Mouse (Mus musculus): ENCODE measurements around the gene Helz2. TPM values are rescaled to one million over a fixed set of nuclear protein-coding genes. Genes with fewer than 3 reads are reported as not detected.
"Not testable (repeated sequence)": the region's sequence is repeated elsewhere in the genome, so short reads cannot be mapped to it uniquely, and the experiment has no call there.

The Helz2 gene
- polyA plus RNA-seq (2015; fragmentation: Nextera tagmentation; extraction: Ambion mirVana), result 1.6 and 1.7 TPM in 2 replicates

DNA sequence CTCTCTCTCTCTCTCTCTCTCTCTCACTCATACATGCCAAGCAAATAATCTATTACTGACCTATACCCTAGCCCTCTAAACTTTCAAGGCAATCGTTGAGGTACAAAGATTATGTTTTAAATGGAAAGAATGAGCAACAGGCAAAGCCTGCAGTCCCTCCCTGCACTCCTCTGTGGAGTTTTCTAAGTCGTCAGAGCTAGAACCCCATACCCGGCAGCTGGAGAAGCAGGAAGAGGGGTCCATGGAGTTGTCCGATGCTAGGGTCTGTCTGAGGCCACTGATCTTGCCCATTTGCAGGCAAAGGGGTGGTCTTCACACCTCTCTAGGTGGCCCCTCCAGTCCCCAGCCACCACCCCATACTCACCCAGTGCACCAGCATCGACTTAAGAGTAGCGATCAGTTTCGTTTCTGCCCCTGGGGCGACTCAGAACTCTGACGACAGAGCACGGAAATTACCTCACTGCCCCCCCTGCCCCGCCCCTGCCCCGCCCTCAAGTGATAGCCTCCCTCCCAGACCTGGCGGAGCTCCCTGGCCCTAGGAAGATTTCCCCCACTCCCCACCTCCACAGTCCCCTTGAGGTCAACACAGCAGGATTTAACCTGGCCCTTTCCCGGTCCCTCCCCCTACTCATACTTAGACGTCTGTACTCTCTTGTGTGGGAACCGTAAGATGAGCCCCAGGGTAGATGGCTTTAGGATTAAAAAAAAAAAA is at the start of gene Helz2:
TSS of gene Helz2 (minus strand) at position 426 of the 712 bp plus-strand sequence.
- WGBS, result 4% methylated on average over 16 of the region's 16 CpGs
- TF ChIP-seq CTCF (IDR thresholded peaks at IDR 0.05; ENCODE audit: low read depth), result no peak
- no peak for TF ChIP-seq EP300 (optimal IDR thresholded peaks at IDR 0.05)
- Histone ChIP-seq H3K9me3 (ENCODE audit: control insufficient read depth, low read length) (no peaks in the 10 kb centered on the region), H3K27me3 (ENCODE audit: control insufficient read depth, insufficient read depth, low read length) (no peaks in the 10 kb centered on the region), H3K36me3 (ENCODE audit: control insufficient read depth, insufficient read depth, low read length) (peaks cover 5% of the 10 kb centered on the region; the same call in 1 of the 2 replicates), H3K4me1 (replicated peaks; ENCODE audit: control insufficient read depth, insufficient read depth) (no peaks in the 10 kb centered on the region; the same call in 1 of the 2 replicates), H3K27ac (replicated peaks) (peak within 1 kb of the TSS; percentile 77), H3K4me3 (ENCODE audit: low read depth, low read length) (peak within 1 kb of the TSS; percentile 63), H3K4me2 (replicated peaks; ENCODE audit: low read depth) (peak within 1 kb of the TSS; percentile 66), H3K9ac (ENCODE audit: low read length) (peak within 1 kb of the TSS; percentile 72)
- DNase-seq (ENCODE audit: low spot score), result peak; percentile 87
- peak; percentile 88 for ATAC-seq (ENCODE audit: low FRiP score, low TSS enrichment)

DNA sequence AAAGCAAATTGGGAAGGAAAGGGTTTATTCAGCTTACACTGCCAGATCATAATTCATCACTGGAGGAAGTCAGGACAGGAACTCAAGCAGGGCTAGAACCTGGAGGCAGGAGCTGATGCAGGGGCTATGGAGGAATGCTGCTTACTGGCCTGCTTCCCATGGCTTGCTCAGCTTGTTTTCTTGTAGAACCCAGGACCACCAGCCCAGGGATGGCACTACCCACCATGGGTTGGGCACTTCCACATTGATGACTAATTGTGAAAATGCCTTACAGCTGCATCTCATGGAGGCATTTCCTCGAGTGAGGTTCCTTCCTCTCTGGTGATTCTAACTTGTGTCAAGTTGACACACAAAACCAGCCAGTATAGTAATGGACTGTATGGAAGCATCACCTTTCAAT is 49.1 kb upstream of the Helz2 start:
- H3K27ac ChIP-seq (replicated peaks), result no peak overlapping the region
- no peaks in the 10 kb centered on the region for H3K27me3 ChIP-seq (ENCODE audit: control insufficient read depth, insufficient read depth, low read length)
- TF ChIP-seq EP300 (optimal IDR thresholded peaks at IDR 0.05) (no peak), CTCF (IDR thresholded peaks at IDR 0.05; ENCODE audit: low read depth) (no peak)
- no peaks in the 10 kb centered on the region for H3K9me3 ChIP-seq (ENCODE audit: control insufficient read depth, low read length)
- no peak overlapping the region for H3K9ac ChIP-seq (ENCODE audit: low read length)
- H3K4me1 ChIP-seq (replicated peaks; ENCODE audit: control insufficient read depth, insufficient read depth), result no peaks in the 10 kb centered on the region
- ATAC-seq (ENCODE audit: low FRiP score, low TSS enrichment) (no peak), DNase-seq (ENCODE audit: low spot score) (no peak)
- H3K4me3 ChIP-seq (ENCODE audit: low read depth, low read length), result no peak overlapping the region
- H3K36me3 ChIP-seq (ENCODE audit: control insufficient read depth, insufficient read depth, low read length), result no peaks in the 10 kb centered on the region
- H3K4me2 ChIP-seq (replicated peaks; ENCODE audit: low read depth), result no peak overlapping the region
- WGBS, result 74% methylated on average over 1 of the region's 1 CpGs

DNA sequence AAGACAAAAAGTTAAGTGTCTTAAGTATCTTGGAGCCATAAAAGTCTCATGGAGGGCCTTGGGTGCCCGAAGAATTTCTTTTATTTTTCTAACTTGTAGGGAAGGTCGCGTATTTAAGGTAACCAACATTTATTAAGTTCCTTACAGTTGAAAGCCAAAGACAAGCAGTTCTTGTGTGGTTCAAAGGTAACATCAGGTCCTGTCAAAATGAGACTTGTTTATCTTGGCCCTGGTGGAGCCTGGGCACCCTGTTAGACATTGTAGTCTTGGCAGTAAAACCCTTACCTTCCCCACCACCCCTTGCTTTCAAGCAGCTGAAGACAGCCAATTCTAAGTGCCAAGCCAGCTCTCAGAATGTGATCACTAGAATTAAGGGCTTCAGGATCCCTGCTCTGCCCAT is 46.9 kb upstream of the Helz2 start:
- Histone ChIP-seq H3K27me3 (ENCODE audit: control insufficient read depth, insufficient read depth, low read length) (no peaks in the 10 kb centered on the region), H3K9ac (ENCODE audit: low read length) (peak overlapping the region; percentile 59), H3K27ac (replicated peaks) (no peak overlapping the region), H3K4me3 (ENCODE audit: low read depth, low read length) (peak overlapping the region; percentile 73), H3K9me3 (ENCODE audit: control insufficient read depth, low read length) (no peaks in the 10 kb centered on the region), H3K36me3 (ENCODE audit: control insufficient read depth, insufficient read depth, low read length) (no peaks in the 10 kb centered on the region), H3K4me1 (replicated peaks; ENCODE audit: control insufficient read depth, insufficient read depth) (no peaks in the 10 kb centered on the region), H3K4me2 (replicated peaks; ENCODE audit: low read depth) (peak overlapping the region; percentile 60)
- 70% methylated on average over 3 of the region's 3 CpGs for WGBS
- no peak for DNase-seq (ENCODE audit: low spot score)
- ATAC-seq (ENCODE audit: low FRiP score, low TSS enrichment), result no peak
- TF ChIP-seq CTCF (IDR thresholded peaks at IDR 0.05; ENCODE audit: low read depth) (no peak), EP300 (optimal IDR thresholded peaks at IDR 0.05) (no peak)

DNA sequence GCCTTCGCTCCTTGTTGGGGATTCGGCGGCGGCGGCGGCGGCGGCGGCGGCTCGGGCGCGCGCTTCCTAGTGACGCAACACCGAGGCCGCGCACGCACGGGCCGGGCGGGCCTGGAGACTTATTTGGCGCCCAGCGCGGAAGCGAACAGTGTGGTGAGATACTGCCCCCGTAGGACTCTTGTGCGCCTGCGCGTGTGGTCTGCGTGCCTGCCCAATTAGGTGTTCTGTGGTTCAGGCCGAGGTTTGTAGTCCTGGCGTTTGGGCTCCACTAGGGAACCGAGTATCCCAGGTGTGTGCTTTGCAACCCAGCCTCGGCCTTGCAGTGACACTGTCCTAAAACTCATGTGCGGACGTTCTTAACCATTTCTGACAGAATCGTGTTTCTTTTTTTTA is 46.1 kb upstream of the Helz2 start, which contains the start of gene Gmeb2:
TSS of gene Gmeb2 (minus strand) at position 78 of the 393 bp plus-strand sequence.
- not testable (repeated sequence) for H3K36me3 ChIP-seq (ENCODE audit: control insufficient read depth, insufficient read depth, low read length); H3K27me3 ChIP-seq (ENCODE audit: control insufficient read depth, insufficient read depth, low read length); H3K4me1 ChIP-seq (replicated peaks; ENCODE audit: control insufficient read depth, insufficient read depth); H3K9me3 ChIP-seq (ENCODE audit: control insufficient read depth, low read length)
- Histone ChIP-seq H3K27ac (replicated peaks) (peak within 1 kb of the TSS; percentile 97), H3K4me2 (replicated peaks; ENCODE audit: low read depth) (peak within 1 kb of the TSS; percentile 62), H3K4me3 (ENCODE audit: low read depth, low read length) (peak within 1 kb of the TSS; percentile 73), H3K9ac (ENCODE audit: low read length) (peak within 1 kb of the TSS; percentile 91)
- WGBS, result under 1% methylated on average over 18 of the region's 38 CpGs
- DNase-seq (ENCODE audit: low spot score), result peak; percentile 93
- TF ChIP-seq CTCF (IDR thresholded peaks at IDR 0.05; ENCODE audit: low read depth), result peak; percentile 52
- ATAC-seq (ENCODE audit: low FRiP score, low TSS enrichment), result peak; percentile 98

DNA sequence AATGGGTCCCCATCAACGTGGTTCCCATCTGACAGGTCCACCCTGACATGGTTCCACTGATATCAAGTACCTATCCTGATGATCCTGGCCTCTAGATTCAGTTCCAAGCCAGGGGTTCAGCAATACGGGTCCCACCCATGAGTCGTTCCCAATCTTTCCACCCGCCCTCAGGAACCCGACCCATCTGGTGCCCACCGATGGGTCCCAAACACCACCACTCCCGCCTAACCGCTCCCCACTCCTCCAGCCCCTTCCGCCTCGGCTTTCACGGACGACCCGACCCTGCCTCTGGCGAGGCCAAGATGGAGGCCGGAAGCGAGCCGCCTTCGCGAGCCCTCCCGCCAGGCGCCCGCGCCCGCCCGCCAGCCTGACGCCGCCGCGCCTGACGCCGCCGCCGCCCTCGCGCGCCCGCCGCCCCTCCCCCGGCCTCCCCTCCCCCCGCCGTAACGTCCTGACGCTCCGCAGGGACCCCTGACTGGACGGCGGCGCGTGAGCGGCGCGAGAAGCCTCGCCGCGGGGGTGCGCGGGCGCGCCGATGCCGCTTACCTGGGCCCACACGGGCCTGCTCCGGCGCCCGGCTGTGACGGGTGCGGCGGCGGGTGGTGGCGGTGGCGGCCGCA is 45.6 kb upstream of the Helz2 start:
- Histone ChIP-seq H3K36me3 (ENCODE audit: control insufficient read depth, insufficient read depth, low read length) (no peaks in the 10 kb centered on the region), H3K9ac (ENCODE audit: low read length) (peak overlapping the region; percentile 91), H3K9me3 (ENCODE audit: control insufficient read depth, low read length) (no peaks in the 10 kb centered on the region), H3K4me1 (replicated peaks; ENCODE audit: control insufficient read depth, insufficient read depth) (no peaks in the 10 kb centered on the region), H3K27me3 (ENCODE audit: control insufficient read depth, insufficient read depth, low read length) (no peaks in the 10 kb centered on the region), H3K4me3 (ENCODE audit: low read depth, low read length) (peak overlapping the region; percentile 73), H3K4me2 (replicated peaks; ENCODE audit: low read depth) (peak overlapping the region; percentile 62), H3K27ac (replicated peaks) (peak overlapping the region; percentile 97)
- ATAC-seq (ENCODE audit: low FRiP score, low TSS enrichment) (peak; percentile 89), DNase-seq (ENCODE audit: low spot score) (peak; percentile 90)
- under 1% methylated on average over 34 of the region's 71 CpGs for WGBS
- TF ChIP-seq CTCF (IDR thresholded peaks at IDR 0.05; ENCODE audit: low read depth), result no peak
- no peak for TF ChIP-seq EP300 (optimal IDR thresholded peaks at IDR 0.05)
